Mouse (Mus musculus): ENCODE results near the gene Ktn1. TPM values are rescaled to one million over a fixed set of nuclear protein-coding genes. Genes with fewer than 3 reads are reported as not detected.
A peak's percentile ranks its signal among the peaks of the same experiment; 100 is the strongest.

Gene Ktn1
- polyA plus RNA-seq, 1 experiment from 2014 or later = 58.5 TPM

GRCm38 (mm10) chr14:47645620-47646019, 2.6 kb upstream of the Ktn1 start:
- Histone ChIP-seq H3K9me3 (no peaks in the 10 kb centered on the region), H3K27me3 (replicated peaks) (no peaks in the 10 kb centered on the region), H3K4me2 (no peak overlapping the region), H3K4me1 (peaks cover 17% of the 10 kb centered on the region), H3K9ac (no peak overlapping the region), H3K4me3 (no peak overlapping the region), H3K27ac (replicated peaks) (no peak overlapping the region), H3K36me3 (no peaks in the 10 kb centered on the region)
- 58% methylated on average over 7 of the region's 7 CpGs for WGBS
- no peak for ATAC-seq (ENCODE audit: extremely low read depth, insufficient number of reproducible peaks, low FRiP score, low TSS enrichment)

DNA sequence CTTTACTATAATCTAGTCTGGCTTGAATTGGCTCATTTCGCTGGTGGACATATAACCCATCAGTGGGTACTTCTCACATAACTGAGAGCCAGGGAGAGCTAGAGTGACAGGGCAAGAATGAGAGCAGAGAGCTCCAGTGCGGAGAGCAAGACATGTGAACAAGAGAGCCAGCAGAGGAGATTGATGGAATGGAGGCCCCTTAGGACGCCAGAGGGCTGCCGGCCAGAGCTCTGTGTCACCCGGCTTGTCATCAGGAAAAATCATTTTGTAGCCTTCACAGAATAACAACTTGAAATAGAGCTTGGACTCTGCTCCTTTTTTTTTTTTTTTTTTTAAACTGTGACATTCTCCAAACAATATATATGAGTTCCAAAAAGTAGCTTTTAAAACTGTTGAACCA, 2.0 kb upstream of the Ktn1 start:
- 30% methylated on average over 5 of the region's 5 CpGs for WGBS
- Histone ChIP-seq H3K27me3 (replicated peaks) (no peaks in the 10 kb centered on the region), H3K4me3 (no peak overlapping the region), H3K27ac (replicated peaks) (no peak overlapping the region), H3K36me3 (no peaks in the 10 kb centered on the region), H3K4me2 (peak overlapping the region; percentile 16; the same call in 1 of the 2 replicates), H3K9me3 (no peaks in the 10 kb centered on the region), H3K9ac (no peak overlapping the region), H3K4me1 (peaks cover 23% of the 10 kb centered on the region)
- no peak for ATAC-seq (ENCODE audit: extremely low read depth, insufficient number of reproducible peaks, low FRiP score, low TSS enrichment)

GRCm38 (mm10) chr14:47646696-47647516, 1.3 kb upstream of the Ktn1 start:
- Histone ChIP-seq H3K27me3 (replicated peaks) (no peaks in the 10 kb centered on the region), H3K4me3 (no peak overlapping the region), H3K36me3 (no peaks in the 10 kb centered on the region), H3K9me3 (no peaks in the 10 kb centered on the region), H3K9ac (no peak overlapping the region), H3K4me1 (peaks cover 30% of the 10 kb centered on the region), H3K4me2 (no peak overlapping the region), H3K27ac (replicated peaks) (no peak overlapping the region)
- WGBS = 70% methylated on average over 9 of the region's 9 CpGs
- ATAC-seq (ENCODE audit: extremely low read depth, insufficient number of reproducible peaks, low FRiP score, low TSS enrichment) = no peak

DNA sequence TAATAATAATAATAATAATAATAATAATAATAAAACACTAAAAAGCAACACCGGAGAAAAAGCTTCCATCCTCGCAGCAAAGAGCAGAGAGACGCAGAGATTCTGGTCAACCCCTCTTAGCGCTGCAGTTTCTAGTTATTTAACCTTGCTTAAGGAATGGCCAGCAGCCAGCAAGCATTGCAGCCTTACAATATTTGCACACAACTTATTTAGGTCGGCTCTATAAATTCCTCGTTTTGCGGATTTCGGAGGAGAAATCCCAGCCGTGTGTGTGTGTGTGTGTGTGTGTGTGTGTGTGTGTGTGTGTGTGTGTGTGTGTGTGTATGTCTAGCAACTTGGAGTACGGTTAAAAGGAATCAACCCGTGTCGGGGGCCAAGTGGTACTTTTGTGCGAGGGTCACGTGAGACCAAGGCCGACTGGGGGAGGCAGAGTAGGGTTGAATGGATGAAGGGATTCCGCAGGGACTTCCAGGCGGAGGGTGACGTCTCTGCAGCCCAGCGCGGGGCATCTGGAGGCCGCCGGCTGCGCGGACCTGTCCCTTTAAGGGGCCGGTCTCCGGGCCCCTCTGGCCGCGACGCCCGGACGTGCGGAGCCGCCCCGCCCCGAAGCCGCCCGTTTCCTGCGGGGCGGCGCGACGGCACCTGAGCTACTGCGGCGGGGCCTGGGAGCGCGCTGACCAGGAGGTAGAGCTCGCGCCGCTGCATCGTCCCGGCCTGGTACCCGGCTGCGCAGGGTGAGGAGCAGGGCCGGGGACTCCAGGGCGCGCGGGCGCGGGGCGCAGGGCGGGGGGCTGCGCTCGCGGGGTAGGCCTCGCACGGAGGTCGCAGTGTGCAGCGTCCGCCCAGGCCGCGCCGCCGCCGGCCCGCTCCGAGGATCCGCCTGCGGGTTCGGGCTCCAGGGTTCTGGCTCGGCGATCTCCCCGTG, 720 bp downstream of the Ktn1 start:
- Histone ChIP-seq H3K4me3 (peak overlapping the region; percentile 81), H3K9ac (peak overlapping the region; percentile 92), H3K27ac (replicated peaks) (peak overlapping the region; percentile 95), H3K4me1 (peaks cover 33% of the 10 kb centered on the region), H3K36me3 (no peaks in the 10 kb centered on the region), H3K9me3 (no peaks in the 10 kb centered on the region), H3K4me2 (peak overlapping the region; percentile 76), H3K27me3 (replicated peaks) (no peaks in the 10 kb centered on the region)
- whole genome bisulfite sequencing = under 1% methylated on average over 64 of the region's 82 CpGs
- ATAC-seq (ENCODE audit: extremely low read depth, insufficient number of reproducible peaks, low FRiP score, low TSS enrichment) = peak; percentile 85

- Histone ChIP-seq H3K9me3 (no peaks in the 10 kb centered on the region), H3K27me3 (replicated peaks) (no peaks in the 10 kb centered on the region), H3K4me3 (peak overlapping the region; percentile 81), H3K9ac (peak overlapping the region; percentile 92), H3K36me3 (no peaks in the 10 kb centered on the region), H3K4me2 (peak overlapping the region; percentile 76), H3K4me1 (peaks cover 33% of the 10 kb centered on the region), H3K27ac (replicated peaks) (peak overlapping the region; percentile 95)
- WGBS = under 1% methylated on average over 32 of the region's 46 CpGs
- ATAC-seq (ENCODE audit: extremely low read depth, insufficient number of reproducible peaks, low FRiP score, low TSS enrichment) = peak; percentile 77
Measured at GRCm38 (mm10) chr14:47649631-47650337, 1.5 kb downstream of the Ktn1 start.

- peak overlapping the region; percentile 95 for H3K27ac ChIP-seq (replicated peaks)
- peak overlapping the region; percentile 92 for H3K9ac ChIP-seq
- peak overlapping the region; percentile 81 for H3K4me3 ChIP-seq
- no peaks in the 10 kb centered on the region for H3K9me3 ChIP-seq
- WGBS = 19% methylated on average over 6 of the region's 6 CpGs
- H3K4me2 ChIP-seq = peak overlapping the region; percentile 76
- no peak for ATAC-seq (ENCODE audit: extremely low read depth, insufficient number of reproducible peaks, low FRiP score, low TSS enrichment)
- H3K4me1 ChIP-seq = peaks cover 33% of the 10 kb centered on the region
- no peaks in the 10 kb centered on the region for H3K36me3 ChIP-seq
- H3K27me3 ChIP-seq (replicated peaks) = no peaks in the 10 kb centered on the region
Measured at GRCm38 (mm10) chr14:47650338-47650720, 2.1 kb downstream of the Ktn1 start.

GRCm38 (mm10) chr14:47651272-47651671, 3.0 kb downstream of the Ktn1 start:
- 78% methylated on average over 4 of the region's 4 CpGs for WGBS

GRCm38 (mm10) chr14:47655444-47655843, 7.2 kb downstream of the Ktn1 start:
- peaks cover 43% of the 10 kb centered on the region for H3K4me1 ChIP-seq
- H3K27ac ChIP-seq (replicated peaks) = no peak overlapping the region
- H3K4me2 ChIP-seq = no peak overlapping the region
- no peak overlapping the region for H3K9ac ChIP-seq
- no peaks in the 10 kb centered on the region for H3K9me3 ChIP-seq
- no peaks in the 10 kb centered on the region for H3K27me3 ChIP-seq (replicated peaks)
- 82% methylated on average over 2 of the region's 2 CpGs for WGBS
- H3K4me3 ChIP-seq = no peak overlapping the region
- no peak for ATAC-seq (ENCODE audit: extremely low read depth, insufficient number of reproducible peaks, low FRiP score, low TSS enrichment)
- H3K36me3 ChIP-seq = peaks cover 6% of the 10 kb centered on the region; the same call in 1 of the 2 replicates

More at GRCm38 (mm10) chr14:47651272-47651671, 3.0 kb downstream of the Ktn1 start:
- Histone ChIP-seq H3K36me3 (peaks cover 3% of the 10 kb centered on the region; the same call in 1 of the 2 replicates), H3K27me3 (replicated peaks) (no peaks in the 10 kb centered on the region), H3K4me1 (peaks cover 29% of the 10 kb centered on the region), H3K4me2 (peak overlapping the region; percentile 76), H3K9me3 (no peaks in the 10 kb centered on the region), H3K4me3 (no peak overlapping the region), H3K27ac (replicated peaks) (no peak overlapping the region), H3K9ac (peak overlapping the region; percentile 10; the same call in 1 of the 2 replicates)
- ATAC-seq (ENCODE audit: extremely low read depth, insufficient number of reproducible peaks, low FRiP score, low TSS enrichment) = no peak

DNA sequence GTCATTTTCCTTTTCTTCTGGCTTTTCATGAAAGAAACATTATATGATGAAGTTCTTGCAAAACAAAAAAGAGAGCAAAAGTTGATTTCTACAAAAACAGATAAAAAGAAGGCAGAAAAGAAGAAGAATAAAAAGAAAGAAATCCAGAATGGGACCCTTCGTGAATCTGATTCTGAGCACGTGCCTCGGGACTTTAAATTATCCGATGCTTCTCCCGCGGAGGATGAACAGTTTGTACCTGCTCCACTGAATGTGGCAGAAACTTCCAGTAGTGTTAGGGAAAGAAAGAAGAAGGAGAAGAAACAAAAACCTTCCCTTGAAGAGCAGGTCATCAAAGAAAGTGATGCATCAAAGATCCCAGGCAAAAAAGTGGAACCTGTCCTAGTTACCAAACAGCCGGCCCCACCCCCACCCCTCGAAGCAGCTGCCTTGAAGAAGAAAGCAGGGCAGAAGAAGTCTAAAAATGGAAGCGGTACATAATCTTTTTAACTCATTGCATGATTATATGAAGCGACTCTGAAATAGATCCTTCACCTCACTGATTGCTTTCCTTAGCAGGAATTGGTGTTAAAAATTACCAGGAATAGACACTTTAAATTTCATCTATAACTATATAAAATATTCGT, 15.7 kb downstream of the Ktn1 start:
- whole genome bisulfite sequencing = 71% methylated on average over 11 of the region's 11 CpGs
- H3K9ac ChIP-seq = no peak overlapping the region
- no peaks in the 10 kb centered on the region; the same call in 1 of the 2 replicates for H3K9me3 ChIP-seq
- H3K27me3 ChIP-seq (replicated peaks) = no peaks in the 10 kb centered on the region
- H3K27ac ChIP-seq (replicated peaks) = no peak overlapping the region
- H3K4me2 ChIP-seq = no peak overlapping the region
- H3K4me3 ChIP-seq = no peak overlapping the region
- peaks cover 50% of the 10 kb centered on the region for H3K36me3 ChIP-seq
- ATAC-seq (ENCODE audit: extremely low read depth, insufficient number of reproducible peaks, low FRiP score, low TSS enrichment) = no peak
- H3K4me1 ChIP-seq = peaks cover 25% of the 10 kb centered on the region

GRCm38 (mm10) chr14:47664470-47664864, 16.2 kb downstream of the Ktn1 start:
- no peak for ATAC-seq (ENCODE audit: extremely low read depth, insufficient number of reproducible peaks, low FRiP score, low TSS enrichment)
- no peak overlapping the region for H3K9ac ChIP-seq
- H3K4me1 ChIP-seq = peaks cover 22% of the 10 kb centered on the region
- H3K9me3 ChIP-seq = no peaks in the 10 kb centered on the region; the same call in 1 of the 2 replicates
- no peak overlapping the region for H3K4me3 ChIP-seq
- H3K4me2 ChIP-seq = no peak overlapping the region
- H3K36me3 ChIP-seq = peaks cover 55% of the 10 kb centered on the region
- no peak overlapping the region for H3K27ac ChIP-seq (replicated peaks)
- no peaks in the 10 kb centered on the region for H3K27me3 ChIP-seq (replicated peaks)

Data from heart, embryonic 13.5 days (tissue).